ENCODE assay signal across 32 mouse cellular contexts in the genomic region with DNA sequence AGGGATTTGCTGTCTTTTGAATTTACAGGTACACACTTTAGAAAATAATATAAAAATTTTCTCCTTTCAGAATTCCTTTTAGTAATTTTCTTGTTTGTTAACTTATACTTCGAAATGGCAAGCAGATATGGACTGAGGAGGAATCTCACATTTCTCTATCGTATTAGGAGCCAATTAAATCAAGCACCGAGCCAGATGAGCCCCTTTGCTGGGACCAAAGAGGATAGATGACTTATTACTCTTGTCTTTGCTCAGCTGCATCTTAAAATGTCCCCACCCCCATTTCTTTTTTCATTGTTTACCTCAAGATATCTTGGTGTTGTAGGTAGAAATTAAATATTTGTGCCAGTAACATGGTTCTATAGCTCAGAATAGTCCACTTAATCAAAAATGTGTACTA.
"Had no signal": no experiment of that assay in that cellular context is flagged by ENCODE, and none has a peak within 500 bp of the region (broad histone marks: within the 10 kb centered on the region; RNA-seq: fewer than 3 reads in every experiment).

No protein-coding gene starts in this region.

- H3K4me3 ChIP-seq: limb, embryonic 10.5 days; limb, embryonic 12.5 days; limb, embryonic 13.5 days; limb, embryonic 15.5 days; liver, embryonic 12.5 days; liver, embryonic 13.5 days; liver, embryonic 15.5 days; lung, embryonic 15.5 days; megakaryocyte, embryonic 14.5 days; midbrain, embryonic 10.5 days; midbrain, embryonic 12.5 days; midbrain, embryonic 13.5 days; midbrain, embryonic 15.5 days; myocyte; neural tube, embryonic 12.5 days had no signal

- H3K27ac ChIP-seq: limb, embryonic 10.5 days; limb, embryonic 12.5 days; limb, embryonic 13.5 days; limb, embryonic 15.5 days; liver, embryonic 12.5 days; liver, embryonic 13.5 days; liver, embryonic 14.5 days; liver, embryonic 15.5 days; lung, embryonic 15.5 days; macrophage; midbrain, embryonic 10.5 days; midbrain, embryonic 12.5 days; midbrain, embryonic 13.5 days; midbrain, embryonic 15.5 days; neural tube, embryonic 12.5 days had no signal

- H3K4me1 ChIP-seq: limb, embryonic 10.5 days; limb, embryonic 12.5 days; limb, embryonic 13.5 days; limb, embryonic 15.5 days; liver, embryonic 12.5 days; liver, embryonic 13.5 days; liver, embryonic 15.5 days; lung, embryonic 15.5 days; megakaryocyte, embryonic 14.5 days; midbrain, embryonic 10.5 days; midbrain, embryonic 12.5 days; midbrain, embryonic 13.5 days; midbrain, embryonic 15.5 days; neural tube, embryonic 12.5 days had no signal

- H3K36me3 ChIP-seq: limb, embryonic 10.5 days; limb, embryonic 12.5 days; limb, embryonic 13.5 days; limb, embryonic 15.5 days; liver, embryonic 12.5 days; liver, embryonic 13.5 days; liver, embryonic 15.5 days; lung, embryonic 15.5 days; midbrain, embryonic 10.5 days; midbrain, embryonic 12.5 days; midbrain, embryonic 13.5 days; midbrain, embryonic 15.5 days; neural tube, embryonic 12.5 days had no signal

- H3K9ac ChIP-seq: limb, embryonic 12.5 days; limb, embryonic 13.5 days; limb, embryonic 15.5 days; liver, embryonic 12.5 days; liver, embryonic 13.5 days; liver, embryonic 14.5 days; liver, embryonic 15.5 days; liver, postnatal 0 days; lung, embryonic 14.5 days; lung, embryonic 15.5 days; midbrain, embryonic 12.5 days; midbrain, embryonic 13.5 days; midbrain, embryonic 15.5 days; neural tube, embryonic 12.5 days had no signal

- H3K9me3 ChIP-seq: limb, embryonic 10.5 days; limb, embryonic 12.5 days; limb, embryonic 13.5 days; limb, embryonic 15.5 days; liver, embryonic 12.5 days; liver, embryonic 13.5 days; liver, embryonic 15.5 days; lung, embryonic 15.5 days; megakaryocyte, embryonic 14.5 days; midbrain, embryonic 10.5 days; midbrain, embryonic 12.5 days; midbrain, embryonic 13.5 days; midbrain, embryonic 15.5 days; neural tube, embryonic 12.5 days had no signal

- H3K27me3 ChIP-seq: limb, embryonic 12.5 days; limb, embryonic 13.5 days; limb, embryonic 15.5 days; liver, embryonic 12.5 days; liver, embryonic 13.5 days; liver, embryonic 15.5 days; lung, embryonic 15.5 days; megakaryocyte, embryonic 14.5 days; midbrain, embryonic 12.5 days; midbrain, embryonic 13.5 days; midbrain, embryonic 15.5 days; neural tube, embryonic 12.5 days had no signal

- DNase-seq: left cerebral cortex, postnatal 4 days; liver; liver, embryonic 13.5 days; liver, postnatal 0 days; lung, adult 18-20 months; lung, adult 2 months; lung, embryonic 14.5 days; lung, postnatal 10 days; lung, postnatal 14 days; lung, postnatal 36 days; lung, postnatal 4 days; midbrain, embryonic 14.5 days had no signal

- H3K4me2 ChIP-seq: limb, embryonic 12.5 days; limb, embryonic 13.5 days; limb, embryonic 15.5 days; liver, embryonic 11.5 days; liver, embryonic 12.5 days; liver, embryonic 13.5 days; liver, embryonic 15.5 days; lung, embryonic 14.5 days; lung, embryonic 15.5 days; midbrain, embryonic 11.5 days; midbrain, embryonic 12.5 days; midbrain, embryonic 13.5 days; midbrain, embryonic 15.5 days; neural tube, embryonic 12.5 days had no signal

- ATAC-seq: liver, embryonic 12.5 days; liver, postnatal 0 days; lung, postnatal 0 days; midbrain, embryonic 13.5 days; midbrain, embryonic 15.5 days; midbrain, embryonic 16.5 days had no signal
